Mouse (Mus musculus): ENCODE measurements around the gene Aptx. TPM values are rescaled to one million over a fixed set of nuclear protein-coding genes. Genes with fewer than 3 reads are reported as not detected.

The Aptx gene
- polyA plus RNA-seq, 1 experiment from 2014 or later, result 28.5 TPM

- Histone ChIP-seq H3K36me3 (ENCODE audit: insufficient read depth, low read length) (no peaks in the 10 kb centered on the region), H3K4me3 (ENCODE audit: low read length) (no peak overlapping the region), H3K9me3 (ENCODE audit: low read length) (no peaks in the 10 kb centered on the region), H3K4me2 (replicated peaks; ENCODE audit: low read depth, low read length) (no peak overlapping the region), H3K4me1 (ENCODE audit: insufficient read depth, low read length) (peaks cover 8% of the 10 kb centered on the region), H3K9ac (replicated peaks; ENCODE audit: low read length) (no peak overlapping the region), H3K27me3 (ENCODE audit: insufficient read depth, low read length) (no peaks in the 10 kb centered on the region), H3K27ac (ENCODE audit: low read length) (no peak overlapping the region)
- 95% methylated on average over 3 of the region's 3 CpGs for WGBS
- no peak for ATAC-seq (ENCODE audit: low FRiP score, low TSS enrichment)
Measured at GRCm38 (mm10) chr4:40717141-40717540, 14.1 kb upstream of the Aptx start.

GRCm38 (mm10) chr4:40703710-40704275 is 799 bp upstream of the Aptx start:
- H3K9me3 ChIP-seq (ENCODE audit: low read length), result no peaks in the 10 kb centered on the region
- 9% methylated on average over 9 of the region's 9 CpGs for WGBS
- peak overlapping the region; percentile 76 for H3K4me2 ChIP-seq (replicated peaks; ENCODE audit: low read depth, low read length)
- H3K36me3 ChIP-seq (ENCODE audit: insufficient read depth, low read length), result no peaks in the 10 kb centered on the region
- ATAC-seq (ENCODE audit: low FRiP score, low TSS enrichment), result no peak
- H3K27me3 ChIP-seq (ENCODE audit: insufficient read depth, low read length), result no peaks in the 10 kb centered on the region
- H3K4me1 ChIP-seq (ENCODE audit: insufficient read depth, low read length), result peaks cover 18% of the 10 kb centered on the region
- H3K4me3 ChIP-seq (ENCODE audit: low read length), result peak overlapping the region; percentile 66
- peak overlapping the region; percentile 98 for H3K27ac ChIP-seq (ENCODE audit: low read length)
- H3K9ac ChIP-seq (replicated peaks; ENCODE audit: low read length), result peak overlapping the region; percentile 82

DNA sequence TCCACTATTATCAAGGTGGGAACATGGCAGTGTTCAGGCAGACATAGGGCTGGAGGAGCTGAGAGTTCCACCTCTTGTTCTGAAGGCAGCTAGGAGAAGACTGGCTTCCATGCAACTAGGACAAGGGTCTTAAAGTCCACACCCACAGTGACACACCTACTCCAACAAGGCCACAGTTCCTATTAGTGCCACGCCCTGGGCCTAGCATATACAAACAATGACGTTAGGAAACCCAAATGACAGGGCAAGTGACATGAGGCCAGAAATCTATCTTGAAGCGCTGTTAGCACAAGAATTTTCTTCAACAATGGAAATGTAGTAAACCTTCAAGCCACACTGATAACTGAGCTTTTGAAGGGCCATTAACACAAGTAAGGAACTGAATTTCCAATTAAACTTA is 1.2 kb downstream of the Aptx start:
- WGBS, result 79% methylated on average over 3 of the region's 3 CpGs
- H3K4me1 ChIP-seq (ENCODE audit: insufficient read depth, low read length), result peaks cover 18% of the 10 kb centered on the region
- H3K4me3 ChIP-seq (ENCODE audit: low read length), result peak overlapping the region; percentile 66
- H3K27me3 ChIP-seq (ENCODE audit: insufficient read depth, low read length), result no peaks in the 10 kb centered on the region
- ATAC-seq (ENCODE audit: low FRiP score, low TSS enrichment), result no peak
- no peaks in the 10 kb centered on the region for H3K9me3 ChIP-seq (ENCODE audit: low read length)
- no peaks in the 10 kb centered on the region for H3K36me3 ChIP-seq (ENCODE audit: insufficient read depth, low read length)
- H3K9ac ChIP-seq (replicated peaks; ENCODE audit: low read length), result no peak overlapping the region
- peak overlapping the region; percentile 98; the same call in 1 of the 2 replicates for H3K27ac ChIP-seq (ENCODE audit: low read length)
- peak overlapping the region; percentile 76 for H3K4me2 ChIP-seq (replicated peaks; ENCODE audit: low read depth, low read length)

- 69% methylated on average over 8 of the region's 8 CpGs for WGBS
- peak overlapping the region; percentile 61 for H3K27ac ChIP-seq (ENCODE audit: low read length)
- H3K36me3 ChIP-seq (ENCODE audit: insufficient read depth, low read length), result peaks cover under 1% of the 10 kb centered on the region; the same call in 1 of the 2 replicates
- H3K4me2 ChIP-seq (replicated peaks; ENCODE audit: low read depth, low read length), result no peak overlapping the region
- no peaks in the 10 kb centered on the region for H3K9me3 ChIP-seq (ENCODE audit: low read length)
- no peak overlapping the region for H3K9ac ChIP-seq (replicated peaks; ENCODE audit: low read length)
- no peaks in the 10 kb centered on the region for H3K27me3 ChIP-seq (ENCODE audit: insufficient read depth, low read length)
- peaks cover 18% of the 10 kb centered on the region for H3K4me1 ChIP-seq (ENCODE audit: insufficient read depth, low read length)
- no peak for ATAC-seq (ENCODE audit: low FRiP score, low TSS enrichment)
- H3K4me3 ChIP-seq (ENCODE audit: low read length), result no peak overlapping the region
Measured at GRCm38 (mm10) chr4:40700216-40700615, 2.8 kb downstream of the Aptx start.

- peaks cover 7% of the 10 kb centered on the region for H3K4me1 ChIP-seq (ENCODE audit: insufficient read depth, low read length)
- H3K9ac ChIP-seq (replicated peaks; ENCODE audit: low read length), result no peak overlapping the region
- no peaks in the 10 kb centered on the region for H3K9me3 ChIP-seq (ENCODE audit: low read length)
- no peak overlapping the region for H3K27ac ChIP-seq (ENCODE audit: low read length)
- H3K27me3 ChIP-seq (ENCODE audit: insufficient read depth, low read length), result no peaks in the 10 kb centered on the region
- peaks cover 27% of the 10 kb centered on the region for H3K36me3 ChIP-seq (ENCODE audit: insufficient read depth, low read length)
- H3K4me2 ChIP-seq (replicated peaks; ENCODE audit: low read depth, low read length), result no peak overlapping the region
- no peak for ATAC-seq (ENCODE audit: low FRiP score, low TSS enrichment)
- WGBS, result 80% methylated on average over 7 of the region's 7 CpGs
- H3K4me3 ChIP-seq (ENCODE audit: low read length), result no peak overlapping the region
Measured at GRCm38 (mm10) chr4:40697059-40697458, 5.9 kb downstream of the Aptx start.

- Histone ChIP-seq H3K4me2 (replicated peaks; ENCODE audit: low read depth, low read length) (no peak overlapping the region), H3K9ac (replicated peaks; ENCODE audit: low read length) (no peak overlapping the region), H3K4me1 (ENCODE audit: insufficient read depth, low read length) (no peaks in the 10 kb centered on the region), H3K27ac (ENCODE audit: low read length) (no peak overlapping the region), H3K4me3 (ENCODE audit: low read length) (no peak overlapping the region), H3K9me3 (ENCODE audit: low read length) (no peaks in the 10 kb centered on the region), H3K27me3 (ENCODE audit: insufficient read depth, low read length) (no peaks in the 10 kb centered on the region), H3K36me3 (ENCODE audit: insufficient read depth, low read length) (peaks cover 45% of the 10 kb centered on the region)
- no peak for ATAC-seq (ENCODE audit: low FRiP score, low TSS enrichment)
- WGBS, result 87% methylated on average over 11 of the region's 11 CpGs
Measured at GRCm38 (mm10) chr4:40691100-40691499, 11.9 kb downstream of the Aptx start.

- no peaks in the 10 kb centered on the region for H3K4me1 ChIP-seq (ENCODE audit: insufficient read depth, low read length)
- H3K9me3 ChIP-seq (ENCODE audit: low read length), result no peaks in the 10 kb centered on the region
- 84% methylated on average over 2 of the region's 2 CpGs for WGBS
- no peaks in the 10 kb centered on the region for H3K27me3 ChIP-seq (ENCODE audit: insufficient read depth, low read length)
- H3K36me3 ChIP-seq (ENCODE audit: insufficient read depth, low read length), result peaks cover 21% of the 10 kb centered on the region
- no peak overlapping the region for H3K9ac ChIP-seq (replicated peaks; ENCODE audit: low read length)
- ATAC-seq (ENCODE audit: low FRiP score, low TSS enrichment), result no peak
- H3K4me3 ChIP-seq (ENCODE audit: low read length), result no peak overlapping the region
- no peak overlapping the region for H3K27ac ChIP-seq (ENCODE audit: low read length)
- no peak overlapping the region for H3K4me2 ChIP-seq (replicated peaks; ENCODE audit: low read depth, low read length)
Measured at GRCm38 (mm10) chr4:40683306-40683705, 19.7 kb downstream of the Aptx start.

- H3K27me3 ChIP-seq (ENCODE audit: insufficient read depth, low read length), result no peaks in the 10 kb centered on the region
- H3K9ac ChIP-seq (replicated peaks; ENCODE audit: low read length), result no peak overlapping the region
- H3K4me1 ChIP-seq (ENCODE audit: insufficient read depth, low read length), result no peaks in the 10 kb centered on the region
- no peaks in the 10 kb centered on the region for H3K9me3 ChIP-seq (ENCODE audit: low read length)
- WGBS, result 89% methylated on average over 5 of the region's 5 CpGs
- peaks cover 17% of the 10 kb centered on the region for H3K36me3 ChIP-seq (ENCODE audit: insufficient read depth, low read length)
- no peak overlapping the region for H3K27ac ChIP-seq (ENCODE audit: low read length)
- H3K4me2 ChIP-seq (replicated peaks; ENCODE audit: low read depth, low read length), result no peak overlapping the region
- no peak for ATAC-seq (ENCODE audit: low FRiP score, low TSS enrichment)
- H3K4me3 ChIP-seq (ENCODE audit: low read length), result no peak overlapping the region
Measured at GRCm38 (mm10) chr4:40682359-40682758, 20.6 kb downstream of the Aptx start.

GRCm38 (mm10) chr4:40681908-40682307 is 21.1 kb downstream of the Aptx start:
- H3K27me3 ChIP-seq (ENCODE audit: insufficient read depth, low read length), result no peaks in the 10 kb centered on the region
- 15% methylated on average over 3 of the region's 3 CpGs for whole genome bisulfite sequencing
- ATAC-seq (ENCODE audit: low FRiP score, low TSS enrichment), result no peak

GRCm38 (mm10) chr4:40680250-40680860 is 22.6 kb downstream of the Aptx start:
- H3K36me3 ChIP-seq (ENCODE audit: insufficient read depth, low read length), result 0 out of 2 replicates have a peak, but pooled peaks cover 3% of the 10 kb centered on the region
- no peak overlapping the region for H3K4me2 ChIP-seq (replicated peaks; ENCODE audit: low read depth, low read length)
- H3K9me3 ChIP-seq (ENCODE audit: low read length), result no peaks in the 10 kb centered on the region
- no peaks in the 10 kb centered on the region for H3K27me3 ChIP-seq (ENCODE audit: insufficient read depth, low read length)
- H3K4me1 ChIP-seq (ENCODE audit: insufficient read depth, low read length), result peaks cover 2% of the 10 kb centered on the region; the same call in 1 of the 2 replicates
- peak; percentile 44; the same call in 1 of the 2 replicates for ATAC-seq (ENCODE audit: low FRiP score, low TSS enrichment)
- H3K27ac ChIP-seq (ENCODE audit: low read length), result no peak overlapping the region
- no peak overlapping the region for H3K4me3 ChIP-seq (ENCODE audit: low read length)
- WGBS, result 49% methylated on average over 5 of the region's 5 CpGs
- no peak overlapping the region for H3K9ac ChIP-seq (replicated peaks; ENCODE audit: low read length)

More at GRCm38 (mm10) chr4:40681908-40682307, 21.1 kb downstream of the Aptx start:
- Histone ChIP-seq H3K4me1 (ENCODE audit: insufficient read depth, low read length) (no peaks in the 10 kb centered on the region), H3K4me2 (replicated peaks; ENCODE audit: low read depth, low read length) (no peak overlapping the region), H3K9me3 (ENCODE audit: low read length) (no peaks in the 10 kb centered on the region), H3K9ac (replicated peaks; ENCODE audit: low read length) (no peak overlapping the region), H3K27ac (ENCODE audit: low read length) (no peak overlapping the region), H3K4me3 (ENCODE audit: low read length) (no peak overlapping the region), H3K36me3 (ENCODE audit: insufficient read depth, low read length) (peaks cover 15% of the 10 kb centered on the region)
